Mouse (Mus musculus) brain, embryonic 18.5 days (tissue): ENCODE results near the gene Rabgap1l.

Source experiments
- DNase-seq: peaks from one replicate; pipeline ENCODE4 v3.0.0-alpha.2; 2012; ENCODE audit warnings: low read depth, low spot score

Rabgap1l gene

DNA sequence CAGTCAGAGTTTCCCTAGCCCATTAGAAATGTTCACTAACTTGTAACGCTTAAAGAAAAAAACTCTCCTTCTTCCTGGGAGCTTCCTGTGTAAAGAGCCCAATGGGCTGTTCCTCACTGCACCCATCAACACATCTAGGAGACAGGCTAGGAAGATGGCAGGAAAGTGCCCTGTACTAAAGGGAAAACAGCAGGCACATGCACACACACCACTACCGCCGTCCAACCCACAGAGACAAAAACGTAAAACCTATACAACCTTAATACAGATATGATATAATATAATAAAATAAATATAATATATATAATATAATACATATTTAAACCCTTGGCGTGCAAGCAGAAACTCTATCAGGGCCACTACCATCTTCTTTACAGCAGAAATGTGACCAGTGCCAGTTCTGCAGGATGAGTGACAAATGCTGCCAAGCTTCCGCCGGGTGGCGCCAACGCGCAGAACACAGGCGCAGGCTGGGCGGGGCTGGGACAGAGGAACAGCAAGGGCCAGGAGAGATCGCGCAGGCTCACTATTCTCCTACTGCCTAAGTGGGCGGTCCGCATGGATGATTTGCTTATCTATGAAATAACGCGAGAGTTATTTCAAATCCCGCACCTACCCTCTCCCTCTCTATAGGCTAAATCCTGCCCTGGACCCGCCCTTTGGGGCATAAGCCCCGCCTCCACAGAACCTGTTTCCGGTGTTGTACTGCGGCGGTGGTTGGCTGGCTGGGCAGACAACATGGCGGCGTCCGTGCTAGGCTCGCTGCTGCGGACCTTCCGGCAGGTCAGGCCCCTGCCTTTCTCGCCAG, 598.3 kb downstream of the Rabgap1l start, which contains the start of gene Mrps14:
TSS of gene Mrps14 (plus strand) at position 687 of the 808 bp plus-strand sequence.
- DNase-seq: peak; percentile 99

DNA sequence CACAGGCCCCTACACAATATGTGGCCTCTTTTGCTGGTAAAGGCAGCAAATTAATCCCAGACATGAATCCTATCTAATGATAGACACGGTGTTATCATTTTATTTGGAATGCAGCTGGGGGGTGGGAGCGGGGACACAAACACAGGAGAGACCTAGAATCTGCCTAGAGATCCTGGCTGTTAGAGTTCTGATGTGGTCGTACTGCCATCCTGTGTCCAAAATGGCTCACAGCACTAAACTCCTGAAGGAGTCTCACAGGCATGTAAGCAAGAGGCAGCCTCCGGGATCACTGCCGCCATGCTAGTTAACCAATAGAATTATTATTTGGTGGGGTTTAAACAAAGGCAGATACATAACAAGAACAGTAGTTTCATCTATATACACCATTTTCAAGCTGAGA, 608.5 kb downstream of the Rabgap1l start:
- DNase-seq: peak; percentile 67

DNA sequence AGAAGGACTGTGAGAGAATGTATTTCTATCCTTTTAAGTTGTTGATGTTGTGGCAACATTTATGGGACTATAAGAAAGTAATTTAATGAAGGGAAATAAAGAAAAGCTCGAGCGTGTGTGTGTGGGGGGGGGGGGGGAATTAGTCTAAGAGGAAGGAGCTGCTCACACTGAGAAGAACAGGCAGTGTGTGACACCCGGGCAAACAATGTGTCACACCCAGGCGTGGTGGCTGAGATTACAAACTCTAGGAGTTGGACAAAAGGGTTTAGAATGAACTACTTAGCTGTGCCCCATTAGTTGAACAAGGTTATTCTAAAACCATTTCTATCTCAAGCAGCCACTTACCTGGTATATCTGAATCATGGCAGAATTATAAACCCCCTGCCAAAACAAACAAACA, 611.8 kb downstream of the Rabgap1l start:
- DNase-seq: no peak

DNA sequence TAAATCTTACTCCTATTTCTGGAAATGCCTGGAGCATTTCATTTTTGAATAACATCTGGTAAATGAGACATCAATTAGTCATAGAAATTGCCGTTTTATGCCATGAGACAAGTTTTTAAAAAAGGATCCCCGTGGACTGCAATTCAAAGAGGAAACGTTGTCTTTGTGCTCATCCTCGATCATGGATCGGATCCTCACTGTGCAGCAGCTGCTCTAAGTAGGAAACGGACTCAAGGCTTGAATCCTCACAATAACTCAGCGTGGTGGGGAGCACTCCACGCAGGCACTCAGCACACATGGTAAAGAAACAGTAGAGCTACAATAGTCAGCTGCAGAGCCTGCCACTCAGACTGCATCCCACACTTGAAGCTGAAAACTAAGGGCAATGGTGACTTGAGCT, 616.1 kb downstream of the Rabgap1l start:
- DNase-seq: no peak
